Mouse (Mus musculus): ENCODE data around the gene Foxb2. TPM values are rescaled to one million over a fixed set of nuclear protein-coding genes. Genes with fewer than 3 reads are reported as not detected.
A peak's percentile ranks its signal among the peaks of the same experiment; 100 is the strongest.
"Not testable (repeated sequence)": the region's sequence is repeated elsewhere in the genome, so short reads cannot be mapped to it uniquely, and the experiment has no call there.

Foxb2 gene
- polyA plus RNA-seq, 1 experiment from 2014 or later, result 0.11 TPM

GRCm38 (mm10) chr19:16873942-16874861 is 597 bp upstream of the Foxb2 start:
- no peak overlapping the region for H3K27ac ChIP-seq (ENCODE audit: low read depth, low read length)
- DNase-seq (ENCODE audit: low spot score), result peak; percentile 73
- H3K27me3 ChIP-seq (ENCODE audit: control insufficient read depth, insufficient read depth, low read length), result peaks cover 96% of the 10 kb centered on the region
- under 1% methylated on average over 55 of the region's 55 CpGs for WGBS
- peak overlapping the region; percentile 43 for H3K4me3 ChIP-seq (ENCODE audit: low read depth, low read length)
- peak overlapping the region; percentile 47 for H3K4me2 ChIP-seq (replicated peaks; ENCODE audit: low read depth, low read length)
- H3K4me1 ChIP-seq (replicated peaks; ENCODE audit: control insufficient read depth, insufficient read depth, low read length), result peaks cover 11% of the 10 kb centered on the region
- H3K36me3 ChIP-seq (ENCODE audit: control insufficient read depth, insufficient read depth, low read length), result no peaks in the 10 kb centered on the region
- H3K9ac ChIP-seq (ENCODE audit: low read depth, low read length), result no peak overlapping the region
- no peaks in the 10 kb centered on the region for H3K9me3 ChIP-seq (ENCODE audit: control insufficient read depth, low read length)
- ATAC-seq (ENCODE audit: low FRiP score), result peak; percentile 51

GRCm38 (mm10) chr19:16872331-16873180 is 1.0 kb downstream of the Foxb2 start:
- peaks cover 11% of the 10 kb centered on the region for H3K4me1 ChIP-seq (replicated peaks; ENCODE audit: control insufficient read depth, insufficient read depth, low read length)

GRCm38 (mm10) chr19:16871192-16871760 is 2.3 kb downstream of the Foxb2 start:
- Histone ChIP-seq H3K9me3 (ENCODE audit: control insufficient read depth, low read length) (no peaks in the 10 kb centered on the region), H3K4me2 (replicated peaks; ENCODE audit: low read depth, low read length) (no peak overlapping the region), H3K36me3 (ENCODE audit: control insufficient read depth, insufficient read depth, low read length) (no peaks in the 10 kb centered on the region), H3K4me1 (replicated peaks; ENCODE audit: control insufficient read depth, insufficient read depth, low read length) (peaks cover 11% of the 10 kb centered on the region), H3K4me3 (ENCODE audit: low read depth, low read length) (no peak overlapping the region), H3K27ac (ENCODE audit: low read depth, low read length) (no peak overlapping the region), H3K27me3 (ENCODE audit: control insufficient read depth, insufficient read depth, low read length) (peaks cover 82% of the 10 kb centered on the region), H3K9ac (ENCODE audit: low read depth, low read length) (no peak overlapping the region)
- DNase-seq (ENCODE audit: low spot score) (peak; percentile 69), ATAC-seq (ENCODE audit: low FRiP score) (no peak)
- WGBS, result under 1% methylated on average over 24 of the region's 24 CpGs

More at GRCm38 (mm10) chr19:16872331-16873180, 1.0 kb downstream of the Foxb2 start:
- ATAC-seq (ENCODE audit: low FRiP score), result peak; percentile 71
- Histone ChIP-seq H3K36me3 (ENCODE audit: control insufficient read depth, insufficient read depth, low read length) (no peaks in the 10 kb centered on the region), H3K27ac (ENCODE audit: low read depth, low read length) (no peak overlapping the region), H3K27me3 (ENCODE audit: control insufficient read depth, insufficient read depth, low read length) (peaks cover 94% of the 10 kb centered on the region), H3K4me2 (replicated peaks; ENCODE audit: low read depth, low read length) (peak overlapping the region; percentile 81), H3K9me3 (ENCODE audit: control insufficient read depth, low read length) (no peaks in the 10 kb centered on the region), H3K9ac (ENCODE audit: low read depth, low read length) (peak overlapping the region; percentile 28; the same call in 1 of the 2 replicates), H3K4me3 (ENCODE audit: low read depth, low read length) (peak overlapping the region; percentile 43)
- WGBS, result under 1% methylated on average over 64 of the region's 88 CpGs
- peak; percentile 71 for DNase-seq (ENCODE audit: low spot score)

- H3K27me3 ChIP-seq (ENCODE audit: control insufficient read depth, insufficient read depth, low read length), result peaks cover 76% of the 10 kb centered on the region
- DNase-seq (ENCODE audit: low spot score) (peak; percentile 55), ATAC-seq (ENCODE audit: low FRiP score) (no peak)
- H3K36me3 ChIP-seq (ENCODE audit: control insufficient read depth, insufficient read depth, low read length), result no peaks in the 10 kb centered on the region
- H3K9ac ChIP-seq (ENCODE audit: low read depth, low read length), result no peak overlapping the region
- H3K4me1 ChIP-seq (replicated peaks; ENCODE audit: control insufficient read depth, insufficient read depth, low read length), result peaks cover 11% of the 10 kb centered on the region
- no peaks in the 10 kb centered on the region for H3K9me3 ChIP-seq (ENCODE audit: control insufficient read depth, low read length)
- H3K4me3 ChIP-seq (ENCODE audit: low read depth, low read length), result no peak overlapping the region
- H3K4me2 ChIP-seq (replicated peaks; ENCODE audit: low read depth, low read length), result no peak overlapping the region
- WGBS, result under 1% methylated on average over 28 of the region's 28 CpGs
- H3K27ac ChIP-seq (ENCODE audit: low read depth, low read length), result no peak overlapping the region
Measured at GRCm38 (mm10) chr19:16870501-16871191, 3.0 kb downstream of the Foxb2 start.

GRCm38 (mm10) chr19:16868534-16868933 is 5.1 kb downstream of the Foxb2 start:
- no peak overlapping the region for H3K9ac ChIP-seq (ENCODE audit: low read depth, low read length)
- no peaks in the 10 kb centered on the region for H3K9me3 ChIP-seq (ENCODE audit: control insufficient read depth, low read length)
- H3K27me3 ChIP-seq (ENCODE audit: control insufficient read depth, insufficient read depth, low read length), result peaks cover 56% of the 10 kb centered on the region
- no peak overlapping the region for H3K4me2 ChIP-seq (replicated peaks; ENCODE audit: low read depth, low read length)
- H3K4me1 ChIP-seq (replicated peaks; ENCODE audit: control insufficient read depth, insufficient read depth, low read length), result peaks cover 8% of the 10 kb centered on the region
- no peaks in the 10 kb centered on the region for H3K36me3 ChIP-seq (ENCODE audit: control insufficient read depth, insufficient read depth, low read length)
- DNase-seq (ENCODE audit: low spot score), result peak; percentile 8
- no peak overlapping the region for H3K4me3 ChIP-seq (ENCODE audit: low read depth, low read length)
- H3K27ac ChIP-seq (ENCODE audit: low read depth, low read length), result no peak overlapping the region
- no peak for ATAC-seq (ENCODE audit: low FRiP score)
- WGBS, result 38% methylated on average over 5 of the region's 5 CpGs

GRCm38 (mm10) chr19:16858646-16859045 is 15.0 kb downstream of the Foxb2 start:
- Histone ChIP-seq H3K9ac (ENCODE audit: low read depth, low read length) (no peak overlapping the region), H3K4me1 (replicated peaks; ENCODE audit: control insufficient read depth, insufficient read depth, low read length) (no peaks in the 10 kb centered on the region), H3K4me3 (ENCODE audit: low read depth, low read length) (no peak overlapping the region), H3K27me3 (ENCODE audit: control insufficient read depth, insufficient read depth, low read length) (no peaks in the 10 kb centered on the region), H3K27ac (ENCODE audit: low read depth, low read length) (no peak overlapping the region), H3K36me3 (ENCODE audit: control insufficient read depth, insufficient read depth, low read length) (no peaks in the 10 kb centered on the region), H3K9me3 (ENCODE audit: control insufficient read depth, low read length) (no peaks in the 10 kb centered on the region), H3K4me2 (replicated peaks; ENCODE audit: low read depth, low read length) (no peak overlapping the region)
- ATAC-seq (ENCODE audit: low FRiP score) (no peak), DNase-seq (ENCODE audit: low spot score) (no peak)
- 66% methylated on average over 4 of the region's 4 CpGs for WGBS

- no peak overlapping the region for H3K4me2 ChIP-seq (replicated peaks; ENCODE audit: low read depth, low read length)
- H3K27me3 ChIP-seq (ENCODE audit: control insufficient read depth, insufficient read depth, low read length), result no peaks in the 10 kb centered on the region
- H3K9ac ChIP-seq (ENCODE audit: low read depth, low read length), result no peak overlapping the region
- H3K27ac ChIP-seq (ENCODE audit: low read depth, low read length), result no peak overlapping the region
- H3K4me3 ChIP-seq (ENCODE audit: low read depth, low read length), result no peak overlapping the region
- DNase-seq (ENCODE audit: low spot score) (no peak), ATAC-seq (ENCODE audit: low FRiP score) (no peak)
- H3K4me1 ChIP-seq (replicated peaks; ENCODE audit: control insufficient read depth, insufficient read depth, low read length), result no peaks in the 10 kb centered on the region
- 66% methylated on average over 5 of the region's 5 CpGs for WGBS
- no peaks in the 10 kb centered on the region for H3K9me3 ChIP-seq (ENCODE audit: control insufficient read depth, low read length)
- H3K36me3 ChIP-seq (ENCODE audit: control insufficient read depth, insufficient read depth, low read length), result no peaks in the 10 kb centered on the region
Measured at GRCm38 (mm10) chr19:16856752-16857151, 16.9 kb downstream of the Foxb2 start.

- DNase-seq (ENCODE audit: low spot score); H3K27ac ChIP-seq (ENCODE audit: low read depth, low read length); H3K4me2 ChIP-seq (replicated peaks; ENCODE audit: low read depth, low read length); ATAC-seq (ENCODE audit: low FRiP score); H3K4me1 ChIP-seq (replicated peaks; ENCODE audit: control insufficient read depth, insufficient read depth, low read length); H3K4me3 ChIP-seq (ENCODE audit: low read depth, low read length); H3K36me3 ChIP-seq (ENCODE audit: control insufficient read depth, insufficient read depth, low read length); H3K9me3 ChIP-seq (ENCODE audit: control insufficient read depth, low read length); H3K9ac ChIP-seq (ENCODE audit: low read depth, low read length); H3K27me3 ChIP-seq (ENCODE audit: control insufficient read depth, insufficient read depth, low read length): not testable (repeated sequence)
- WGBS, result 85% methylated on average over 2 of the region's 2 CpGs
Measured at GRCm38 (mm10) chr19:16844091-16844490, 29.5 kb downstream of the Foxb2 start.

All from hindbrain, embryonic 11.5 days (tissue).